Mouse (Mus musculus) liver, postnatal 0 days (tissue): Measurements from ENCODE around the gene Apbb1ip. TPM values are rescaled to one million over a fixed set of nuclear protein-coding genes. Genes with fewer than 3 reads are reported as not detected.

Source experiments
- ATAC-seq: fragments of 200-750 bp; cut with Nextera tagmentation; 2 replicates; pipeline ENCODE4 v1.8.0; 2017; ENCODE audit warnings: mild to moderate bottlenecking, moderate library complexity
- DNase-seq: peaks from one replicate; pipeline ENCODE4 v3.0.0-alpha.2; 2016
- H3K27ac ChIP-seq: fragments of 300-500 bp; sonication (generic); 2 replicates; pipeline ENCODE4 v1.5.1; 2014; ENCODE audit warnings: antibody characterized with exemption, moderate library complexity, mild to moderate bottlenecking, low read depth
- H3K27me3 ChIP-seq: fragments of 300-500 bp; sonication (generic); 2 replicates; pipeline ENCODE4 v1.6.1; 2014; ENCODE audit warnings: low read length, control low read depth, mixed read lengths; ENCODE audit not compliant: insufficient read depth
- H3K36me3 ChIP-seq: fragments of 300-500 bp; sonication (generic); replicated peaks from 2 replicates; pipeline ENCODE4 v1.6.1; 2014; ENCODE audit warnings: mild to moderate bottlenecking, control low read depth, low read length, moderate library complexity, mixed read lengths; ENCODE audit not compliant: insufficient read depth
- H3K4me1 ChIP-seq: fragments of 300-500 bp; sonication (generic); 2 replicates; pipeline ENCODE4 v1.6.1; 2014; ENCODE audit warnings: antibody characterized with exemption, mild to moderate bottlenecking, control low read depth; ENCODE audit not compliant: insufficient read depth
- H3K4me2 ChIP-seq: fragments of 300-500 bp; sonication (generic); 2 replicates; pipeline ENCODE4 v1.6.1; 2014; ENCODE audit warnings: low read depth, mild to moderate bottlenecking, low read length, moderate library complexity, mixed read lengths
- H3K4me3 ChIP-seq: fragments of 300-500 bp; sonication (generic); 2 replicates; pipeline ENCODE4 v1.5.1; 2014; ENCODE audit warnings: low read depth, low read length
- H3K9ac ChIP-seq: fragments of 300-500 bp; sonication (generic); replicated peaks from 2 replicates; pipeline ENCODE4 v1.6.1; 2014; ENCODE audit warnings: mild to moderate bottlenecking, moderate library complexity
- H3K9me3 ChIP-seq: fragments of 300-500 bp; sonication (generic); 2 replicates; pipeline ENCODE4 v1.6.1; 2016; ENCODE audit warnings: mild to moderate bottlenecking, control low read depth, low read length, mixed read lengths
- CTCF ChIP-seq: sonication (generic); IDR thresholded peaks from 2 replicates; pipeline ENCODE4 v1.5.1; 2016; ENCODE audit warnings: antibody characterized with exemption, low read depth
- EP300 ChIP-seq: IDR thresholded peaks from 2 replicates; pipeline ENCODE4 v1.6.1; 2016; ENCODE audit warnings: antibody characterized with exemption, low read depth, mild to moderate bottlenecking
- WGBS: fragments of 180-500 bp; shearing (Covaris S2); extraction: QIAGEN DNeasy Blood & Tissue Kit; methylation state at CpG from one replicate; pipeline ENCODE4 v1.1.7; 2014; ENCODE audit not compliant: insufficient replicate concordance; 5-methylcytosine and 5-hydroxymethylcytosine counted together
- polyA plus RNA-seq: library from polyadenylated mRNA; unstranded; fragments of >200 nt; fragmentation: Nextera tagmentation; extraction: Ambion mirVana; gene quantifications from 2 replicates; pipeline ENCODE4 v1.2.1, GENCODE M21; 2015

Apbb1ip gene
- polyA plus RNA-seq, 1 experiment from 2014 or later, result 11.3 TPM

GRCm38 (mm10) chr2:22744121-22744761, 29.7 kb upstream of the Apbb1ip start:
- Histone ChIP-seq H3K36me3 (no peaks in the 10 kb centered on the region), H3K4me1 (peaks cover 2% of the 10 kb centered on the region; the same call in 1 of the 2 replicates), H3K27ac (no peak overlapping the region), H3K27me3 (no peaks in the 10 kb centered on the region), H3K4me2 (no peak overlapping the region), H3K4me3 (no peak overlapping the region), H3K9me3 (no peaks in the 10 kb centered on the region), H3K9ac (no peak overlapping the region)
- TF ChIP-seq EP300, result no peak
- no peak for TF ChIP-seq CTCF
- WGBS, result 0% methylated on average over 26 of the region's 38 CpGs
- DNase-seq (peak; percentile 64), ATAC-seq (no peak)

DNA sequence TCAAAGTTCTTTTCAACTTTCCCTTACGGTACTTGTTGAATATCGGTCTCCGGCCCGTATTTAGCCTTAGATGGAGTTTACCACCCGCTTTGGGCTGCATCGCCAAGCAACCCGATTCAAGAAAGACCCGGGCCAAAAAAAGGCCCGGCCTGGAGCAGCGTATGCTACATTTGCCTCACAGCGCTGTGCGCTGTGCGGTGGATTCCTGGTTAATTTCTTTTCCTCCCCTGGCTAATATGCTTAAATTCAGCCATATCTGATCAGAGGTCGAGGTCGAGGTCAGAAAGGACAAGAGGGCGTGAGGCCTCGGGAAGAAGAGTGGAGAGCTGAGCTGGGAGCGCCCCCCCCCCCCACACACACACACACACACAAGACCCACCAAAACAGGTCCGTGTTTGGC, 29.0 kb upstream of the Apbb1ip start:
- no peak overlapping the region for H3K4me2 ChIP-seq
- no peak overlapping the region for H3K9ac ChIP-seq
- H3K36me3 ChIP-seq, result no peaks in the 10 kb centered on the region
- no peaks in the 10 kb centered on the region for H3K27me3 ChIP-seq
- H3K9me3 ChIP-seq, result no peaks in the 10 kb centered on the region
- H3K4me3 ChIP-seq, result no peak overlapping the region
- H3K4me1 ChIP-seq, result peaks cover 2% of the 10 kb centered on the region; the same call in 1 of the 2 replicates
- no peak for TF ChIP-seq EP300
- TF ChIP-seq CTCF, result no peak
- no peak overlapping the region for H3K27ac ChIP-seq
- no peak for ATAC-seq
- no peak for DNase-seq
- WGBS, result 13% methylated on average over 19 of the region's 19 CpGs

DNA sequence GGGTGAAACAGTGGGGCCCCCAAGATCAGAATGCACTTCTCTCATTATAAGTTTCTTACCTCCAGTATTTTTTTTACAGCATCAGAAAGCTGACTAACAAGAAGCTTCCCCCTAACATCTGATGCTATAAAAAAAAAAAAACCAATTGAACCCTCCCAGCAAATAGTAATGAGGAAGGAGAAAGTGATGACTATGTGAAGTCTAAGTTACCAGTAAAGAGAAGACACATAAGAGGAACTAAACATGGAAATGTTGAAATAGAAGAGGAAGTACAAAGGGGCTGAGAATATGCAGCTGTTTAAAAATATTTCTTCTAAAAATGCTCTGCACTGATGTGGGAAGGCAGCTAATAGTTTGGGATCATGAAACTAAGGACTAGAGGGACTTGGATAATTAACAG, 27.1 kb upstream of the Apbb1ip start:
- H3K36me3 ChIP-seq, result no peaks in the 10 kb centered on the region
- H3K27me3 ChIP-seq, result no peaks in the 10 kb centered on the region
- H3K9me3 ChIP-seq, result no peaks in the 10 kb centered on the region
- peak overlapping the region; percentile 56 for H3K27ac ChIP-seq
- TF ChIP-seq EP300 (no peak), CTCF (no peak)
- no peak overlapping the region for H3K9ac ChIP-seq
- H3K4me2 ChIP-seq, result no peak overlapping the region
- H3K4me1 ChIP-seq, result peaks cover 2% of the 10 kb centered on the region; the same call in 1 of the 2 replicates
- no peak for DNase-seq
- no peak overlapping the region for H3K4me3 ChIP-seq
- ATAC-seq, result no peak

DNA sequence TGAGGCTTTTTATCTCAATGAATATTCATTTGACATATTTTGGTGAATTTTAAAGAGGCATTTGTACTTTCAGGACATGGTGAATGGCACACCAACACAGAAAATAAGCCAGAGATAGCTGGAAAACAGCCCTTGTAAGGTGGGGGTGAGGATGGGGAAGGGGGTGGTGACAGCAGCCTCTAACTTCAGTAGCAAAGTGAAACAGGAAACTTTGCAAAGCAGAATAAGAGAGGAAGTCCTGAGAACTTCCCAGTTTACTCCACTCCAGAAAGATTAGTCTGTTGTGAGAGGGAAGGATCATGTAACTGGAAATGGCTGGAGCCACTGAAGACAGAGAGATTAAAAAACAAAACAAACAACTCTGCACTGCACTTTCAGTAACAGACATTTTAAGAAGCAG, 26.0 kb upstream of the Apbb1ip start:
- Histone ChIP-seq H3K4me1 (peaks cover 2% of the 10 kb centered on the region; the same call in 1 of the 2 replicates), H3K4me3 (no peak overlapping the region), H3K27me3 (no peaks in the 10 kb centered on the region), H3K9ac (no peak overlapping the region), H3K36me3 (no peaks in the 10 kb centered on the region), H3K9me3 (no peaks in the 10 kb centered on the region), H3K4me2 (peak overlapping the region; percentile 14; the same call in 1 of the 2 replicates), H3K27ac (0 out of 2 replicates have a peak overlapping the region, but pooled peaks have one; percentile 25)
- ATAC-seq, result no peak
- no peak for DNase-seq
- no peak for TF ChIP-seq EP300
- TF ChIP-seq CTCF, result no peak

DNA sequence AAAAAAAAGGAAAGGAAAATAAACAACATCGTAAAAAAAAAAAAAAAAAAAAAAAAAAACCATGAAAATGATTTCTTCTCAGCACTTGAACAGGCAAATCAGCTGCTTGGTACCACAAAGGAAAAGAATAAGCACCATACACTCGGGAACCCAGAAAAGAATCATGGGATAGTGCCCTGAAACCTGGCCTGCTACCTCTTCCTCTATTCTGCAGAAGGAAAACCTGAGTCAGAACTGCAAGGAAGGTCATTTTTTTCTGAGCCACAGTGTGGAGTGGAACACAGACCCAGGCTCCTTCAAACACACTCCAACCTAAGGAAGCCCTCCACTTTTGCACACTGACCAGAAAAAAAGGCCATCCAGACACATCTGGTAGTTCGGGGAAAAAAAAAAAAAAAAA, 24.1 kb upstream of the Apbb1ip start:
- Histone ChIP-seq H3K27ac (no peak overlapping the region), H3K4me2 (no peak overlapping the region), H3K4me1 (no peaks in the 10 kb centered on the region), H3K4me3 (no peak overlapping the region), H3K27me3 (no peaks in the 10 kb centered on the region), H3K36me3 (no peaks in the 10 kb centered on the region), H3K9ac (no peak overlapping the region), H3K9me3 (no peaks in the 10 kb centered on the region)
- 64% methylated on average over 3 of the region's 3 CpGs for WGBS
- TF ChIP-seq EP300, result no peak
- no peak for DNase-seq
- ATAC-seq, result no peak

DNA sequence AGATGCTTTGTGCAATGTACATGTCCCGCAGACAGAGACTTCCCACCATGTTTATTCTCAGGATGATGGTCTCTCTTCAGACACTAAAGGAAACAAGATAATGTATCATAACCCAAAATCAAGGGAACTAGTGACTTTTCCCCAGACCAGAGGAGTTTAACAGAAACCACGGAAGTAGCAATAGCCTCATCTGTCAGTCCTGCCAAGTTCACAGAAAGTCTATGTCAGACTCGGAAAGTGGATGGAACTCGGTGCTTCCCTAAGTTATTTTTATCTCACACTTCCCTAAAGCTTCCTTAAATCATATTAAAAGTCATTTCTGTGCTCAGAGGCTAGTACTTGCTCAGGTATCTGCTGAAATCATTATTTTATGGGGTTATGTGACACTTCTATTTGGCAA, 21.4 kb upstream of the Apbb1ip start:
- no peak for DNase-seq
- no peak overlapping the region for H3K27ac ChIP-seq
- no peaks in the 10 kb centered on the region for H3K4me1 ChIP-seq
- no peaks in the 10 kb centered on the region for H3K9me3 ChIP-seq
- TF ChIP-seq EP300 (no peak), CTCF (no peak)
- no peak overlapping the region for H3K4me3 ChIP-seq
- no peaks in the 10 kb centered on the region for H3K27me3 ChIP-seq
- H3K9ac ChIP-seq, result no peak overlapping the region
- WGBS, result 31% methylated on average over 4 of the region's 4 CpGs
- no peak for ATAC-seq
- H3K4me2 ChIP-seq, result no peak overlapping the region
- H3K36me3 ChIP-seq, result no peaks in the 10 kb centered on the region
